Mouse (Mus musculus): Measurements from ENCODE around the gene Gm37240. TPM values are rescaled to one million over a fixed set of nuclear protein-coding genes. Genes with fewer than 3 reads are reported as not detected.
"Not testable (repeated sequence)": the region's sequence is repeated elsewhere in the genome, so short reads cannot be mapped to it uniquely, and the experiment has no call there.

Gm37240 gene
- total and polyA plus RNA-seq, 2 experiments from 2014 or later, result 0.43 to 1.9 TPM

GRCm38 (mm10) chr3:85927296-85927695 is 40.0 kb upstream of the Gm37240 start:
- no peak for TF ChIP-seq CTCF (IDR thresholded peaks at IDR 0.05)
- DNase-seq (ENCODE audit: low spot score) (no peak), ATAC-seq (ENCODE audit: low FRiP score) (no peak)
- Histone ChIP-seq H3K4me2 (ENCODE audit: low read depth, low read length, poor library complexity, severe bottlenecking) (no peak overlapping the region), H3K4me3 (ENCODE audit: low read depth, low read length) (no peak overlapping the region), H3K9ac (replicated peaks; ENCODE audit: low read length, poor library complexity, severe bottlenecking) (no peak overlapping the region), H3K27me3 (ENCODE audit: insufficient read depth, low read length) (no peaks in the 10 kb centered on the region), H3K9me3 (ENCODE audit: low read length) (no peaks in the 10 kb centered on the region), H3K27ac (ENCODE audit: low read depth, low read length) (no peak overlapping the region), H3K36me3 (ENCODE audit: insufficient read depth, low read length) (no peaks in the 10 kb centered on the region), H3K4me1 (ENCODE audit: insufficient read depth, low read length) (no peaks in the 10 kb centered on the region)
- 82% methylated on average over 9 of the region's 9 CpGs for WGBS

- Histone ChIP-seq H3K36me3 (ENCODE audit: insufficient read depth, low read length) (no peaks in the 10 kb centered on the region), H3K27ac (ENCODE audit: low read depth, low read length) (no peak overlapping the region), H3K9ac (replicated peaks; ENCODE audit: low read length, poor library complexity, severe bottlenecking) (no peak overlapping the region), H3K4me3 (ENCODE audit: low read depth, low read length) (no peak overlapping the region), H3K27me3 (ENCODE audit: insufficient read depth, low read length) (no peaks in the 10 kb centered on the region), H3K4me2 (ENCODE audit: low read depth, low read length, poor library complexity, severe bottlenecking) (no peak overlapping the region), H3K4me1 (ENCODE audit: insufficient read depth, low read length) (no peaks in the 10 kb centered on the region), H3K9me3 (ENCODE audit: low read length) (no peaks in the 10 kb centered on the region)
- TF ChIP-seq CTCF (IDR thresholded peaks at IDR 0.05), result peak; percentile 96
- 44% methylated on average over 18 of the region's 18 CpGs for WGBS
- DNase-seq (ENCODE audit: low spot score) (peak; percentile 84), ATAC-seq (ENCODE audit: low FRiP score) (peak; percentile 27; the same call in 1 of the 2 replicates)
Observed at GRCm38 (mm10) chr3:85923954-85924945, 36.9 kb upstream of the Gm37240 start.

- no peak overlapping the region for H3K9ac ChIP-seq (replicated peaks; ENCODE audit: low read length, poor library complexity, severe bottlenecking)
- no peak overlapping the region for H3K4me3 ChIP-seq (ENCODE audit: low read depth, low read length)
- H3K27ac ChIP-seq (ENCODE audit: low read depth, low read length), result no peak overlapping the region
- no peaks in the 10 kb centered on the region for H3K4me1 ChIP-seq (ENCODE audit: insufficient read depth, low read length)
- no peak overlapping the region for H3K4me2 ChIP-seq (ENCODE audit: low read depth, low read length, poor library complexity, severe bottlenecking)
- WGBS, result 69% methylated on average over 8 of the region's 8 CpGs
- no peaks in the 10 kb centered on the region for H3K27me3 ChIP-seq (ENCODE audit: insufficient read depth, low read length)
- H3K36me3 ChIP-seq (ENCODE audit: insufficient read depth, low read length), result no peaks in the 10 kb centered on the region
- no peaks in the 10 kb centered on the region for H3K9me3 ChIP-seq (ENCODE audit: low read length)
- ATAC-seq (ENCODE audit: low FRiP score) (no peak), DNase-seq (ENCODE audit: low spot score) (no peak)
- TF ChIP-seq CTCF (IDR thresholded peaks at IDR 0.05), result no peak
Observed at GRCm38 (mm10) chr3:85923343-85923742, 36.0 kb upstream of the Gm37240 start.

GRCm38 (mm10) chr3:85922331-85922730 is 35.0 kb upstream of the Gm37240 start:
- Histone ChIP-seq H3K4me1 (ENCODE audit: insufficient read depth, low read length) (no peaks in the 10 kb centered on the region), H3K27me3 (ENCODE audit: insufficient read depth, low read length) (no peaks in the 10 kb centered on the region), H3K4me3 (ENCODE audit: low read depth, low read length) (no peak overlapping the region), H3K36me3 (ENCODE audit: insufficient read depth, low read length) (no peaks in the 10 kb centered on the region), H3K27ac (ENCODE audit: low read depth, low read length) (no peak overlapping the region), H3K4me2 (ENCODE audit: low read depth, low read length, poor library complexity, severe bottlenecking) (no peak overlapping the region), H3K9me3 (ENCODE audit: low read length) (no peaks in the 10 kb centered on the region), H3K9ac (replicated peaks; ENCODE audit: low read length, poor library complexity, severe bottlenecking) (no peak overlapping the region)
- no peak for DNase-seq (ENCODE audit: low spot score)
- no peak for ATAC-seq (ENCODE audit: low FRiP score)
- WGBS, result 82% methylated on average over 3 of the region's 3 CpGs
- TF ChIP-seq CTCF (IDR thresholded peaks at IDR 0.05), result no peak

- not testable (repeated sequence) for H3K9ac ChIP-seq (replicated peaks; ENCODE audit: low read length, poor library complexity, severe bottlenecking); H3K9me3 ChIP-seq (ENCODE audit: low read length); H3K4me1 ChIP-seq (ENCODE audit: insufficient read depth, low read length); H3K4me3 ChIP-seq (ENCODE audit: low read depth, low read length); H3K27me3 ChIP-seq (ENCODE audit: insufficient read depth, low read length); H3K4me2 ChIP-seq (ENCODE audit: low read depth, low read length, poor library complexity, severe bottlenecking); H3K36me3 ChIP-seq (ENCODE audit: insufficient read depth, low read length); ATAC-seq (ENCODE audit: low FRiP score); H3K27ac ChIP-seq (ENCODE audit: low read depth, low read length); DNase-seq (ENCODE audit: low spot score)
- WGBS, result 95% methylated on average over 2 of the region's 2 CpGs
Observed at GRCm38 (mm10) chr3:85920671-85921070, 33.4 kb upstream of the Gm37240 start.

GRCm38 (mm10) chr3:85917600-85917999 is 30.3 kb upstream of the Gm37240 start:
- ATAC-seq (ENCODE audit: low FRiP score) (no peak), DNase-seq (ENCODE audit: low spot score) (peak; percentile 65)
- Histone ChIP-seq H3K9ac (replicated peaks; ENCODE audit: low read length, poor library complexity, severe bottlenecking) (no peak overlapping the region), H3K4me2 (ENCODE audit: low read depth, low read length, poor library complexity, severe bottlenecking) (no peak overlapping the region), H3K36me3 (ENCODE audit: insufficient read depth, low read length) (no peaks in the 10 kb centered on the region), H3K4me3 (ENCODE audit: low read depth, low read length) (no peak overlapping the region), H3K4me1 (ENCODE audit: insufficient read depth, low read length) (no peaks in the 10 kb centered on the region), H3K27me3 (ENCODE audit: insufficient read depth, low read length) (no peaks in the 10 kb centered on the region), H3K9me3 (ENCODE audit: low read length) (no peaks in the 10 kb centered on the region), H3K27ac (ENCODE audit: low read depth, low read length) (no peak overlapping the region)
- WGBS, result 13% methylated on average over 4 of the region's 4 CpGs
- TF ChIP-seq CTCF (IDR thresholded peaks at IDR 0.05), result peak; percentile 80

All from midbrain, postnatal 0 days (tissue).